In genomic region chr6:71632486-71632828, GRCm38 (mm10) we compare ENCODE assay signal across 8 mouse cellular contexts. TPM values are rescaled to one million over a fixed set of nuclear protein-coding genes. Genes with fewer than 3 reads are reported as not detected.
DNase-seq lines count a peak whose midpoint lies in the region; ATAC-seq and TF ChIP-seq lines count a peak whose summit lies in the region.

No protein-coding gene starts in this region.

- H3K27me3 ChIP-seq in kidney, embryonic 16.5 days (ENCODE audit: insufficient read depth, low read length) = 0 out of 2 replicates have a peak, but pooled peaks cover 3% of the 10 kb centered on the region
- peaks cover 4% of the 10 kb centered on the region; the same call in 1 of the 2 replicates for H3K27me3 ChIP-seq in hindbrain, embryonic 15.5 days
- H3K27me3 ChIP-seq in midbrain, embryonic 15.5 days (replicated peaks) = no peaks in the 10 kb centered on the region; the same call in 1 of the 2 replicates

- 1% methylated on average over 41 of the region's 41 CpGs for WGBS in kidney, embryonic 16.5 days
- WGBS in hindbrain, embryonic 15.5 days = under 1% methylated on average over 40 of the region's 41 CpGs
- 1% methylated on average over 41 of the region's 41 CpGs for WGBS in midbrain, embryonic 15.5 days

- peak overlapping the region; percentile 88 for H3K4me3 ChIP-seq in kidney, embryonic 16.5 days (ENCODE audit: low read length)
- peak overlapping the region; percentile 63 for H3K4me3 ChIP-seq in bone marrow macrophage, adult 2 months (ENCODE audit: insufficient read depth, low read length)
- peak overlapping the region; percentile 91 for H3K4me3 ChIP-seq in hindbrain, embryonic 15.5 days
- H3K4me3 ChIP-seq in midbrain, embryonic 15.5 days = peak overlapping the region; percentile 90

- ATAC-seq in kidney, embryonic 16.5 days (ENCODE audit: low FRiP score, low TSS enrichment) = peak; percentile 64
- ATAC-seq in hindbrain, embryonic 15.5 days (ENCODE audit: low FRiP score, low read depth) = no peak
- no peak; the same call in 1 of the 2 replicates for ATAC-seq in midbrain, embryonic 15.5 days (replicated peaks)

- no peak for TF ChIP-seq CTCF in bone marrow macrophage, adult 2 months (IDR thresholded peaks at IDR 0.05; ENCODE audit: low read depth, low read length)

- no peak for DNase-seq in kidney, adult 11 months
- DNase-seq in frontal cortex, adult 2 months (ENCODE audit: extremely low spot score in 1 of 2, low spot score in 1 of 2) = no peak
- DNase-seq in embryo, embryonic 10.5 days (ENCODE audit: low spot score) = no peak
- DNase-seq in cerebellum, adult 9-11 months = no peak

- H3K27ac ChIP-seq in kidney, embryonic 16.5 days (ENCODE audit: low read length) = peak overlapping the region; percentile 100
- peak overlapping the region; percentile 91 for H3K27ac ChIP-seq in bone marrow macrophage, adult 2 months (ENCODE audit: insufficient read depth, low read depth, low read length)
- H3K27ac ChIP-seq in hindbrain, embryonic 15.5 days (replicated peaks) = peak overlapping the region; percentile 99
- peak overlapping the region; percentile 100 for H3K27ac ChIP-seq in midbrain, embryonic 15.5 days

- H3K4me2 ChIP-seq in kidney, embryonic 16.5 days (replicated peaks; ENCODE audit: low read depth, low read length) = peak overlapping the region; percentile 93
- H3K4me2 ChIP-seq in hindbrain, embryonic 15.5 days = peak overlapping the region; percentile 71
- peak overlapping the region; percentile 77 for H3K4me2 ChIP-seq in midbrain, embryonic 15.5 days

- peaks cover 22% of the 10 kb centered on the region for H3K4me1 ChIP-seq in kidney, embryonic 16.5 days (ENCODE audit: insufficient read depth, low read length)
- peaks cover 13% of the 10 kb centered on the region for H3K4me1 ChIP-seq in bone marrow macrophage, adult 2 months (ENCODE audit: control insufficient read depth, insufficient read depth, low read length)
- peaks cover 31% of the 10 kb centered on the region for H3K4me1 ChIP-seq in hindbrain, embryonic 15.5 days (replicated peaks)
- H3K4me1 ChIP-seq in midbrain, embryonic 15.5 days = peaks cover 31% of the 10 kb centered on the region

- no peaks in the 10 kb centered on the region for H3K9me3 ChIP-seq in kidney, embryonic 16.5 days (ENCODE audit: low read length)
- no peaks in the 10 kb centered on the region for H3K9me3 ChIP-seq in hindbrain, embryonic 15.5 days
- H3K9me3 ChIP-seq in midbrain, embryonic 15.5 days = no peaks in the 10 kb centered on the region

- H3K36me3 ChIP-seq in kidney, embryonic 16.5 days (ENCODE audit: insufficient read depth, low read length) = peaks cover 15% of the 10 kb centered on the region; the same call in 1 of the 2 replicates
- H3K36me3 ChIP-seq in hindbrain, embryonic 15.5 days = peaks cover 6% of the 10 kb centered on the region; the same call in 1 of the 2 replicates
- no peaks in the 10 kb centered on the region for H3K36me3 ChIP-seq in midbrain, embryonic 15.5 days (replicated peaks)

- H3K9ac ChIP-seq in kidney, embryonic 16.5 days (replicated peaks; ENCODE audit: low read length) = peak overlapping the region; percentile 90
- H3K9ac ChIP-seq in hindbrain, embryonic 15.5 days = peak overlapping the region; percentile 77
- peak overlapping the region; percentile 81 for H3K9ac ChIP-seq in midbrain, embryonic 15.5 days

- no peak for TF ChIP-seq POLR2A in bone marrow macrophage, adult 2 months (IDR thresholded peaks at IDR 0.05; ENCODE audit: borderline replicate concordance, low read depth, low read length)

RNA-seq across cellular contexts. Expression of gene Kdm3a, which starts 0.3 kb away (rescaled TPM):
- 47.0 and 47.6 TPM in 2 replicates for polyA plus RNA-seq in kidney, embryonic 16.5 days (2015; fragmentation: Nextera tagmentation; extraction: Ambion mirVana)
- polyA plus RNA-seq in bone marrow macrophage, adult 2 months (2012; ENCODE audit: insufficient read depth, insufficient read length, missing spikeins) = 37.1 and 37.4 TPM in 2 replicates
- 37.4 and 38.3 TPM in 2 replicates for polyA plus RNA-seq in hindbrain, embryonic 15.5 days (2015; fragmentation: Nextera tagmentation; extraction: Ambion mirVana)
- polyA plus RNA-seq in midbrain, embryonic 15.5 days (2015; fragmentation: Nextera tagmentation; extraction: Ambion mirVana) = 44.7 and 46.5 TPM in 2 replicates
- 34.5 and 38.4 TPM in 2 replicates for polyA plus RNA-seq in frontal cortex, adult 2 months (2012; rRNA removed)
